Mouse (Mus musculus): ENCODE measurements at regions not wholly inside any gene's neighbourhood (a gene's known extent, or its start where the extent isn't known, plus 50 kb on each side); places are given as distances from the start of the nearest gene placed in this dataset.

DNA sequence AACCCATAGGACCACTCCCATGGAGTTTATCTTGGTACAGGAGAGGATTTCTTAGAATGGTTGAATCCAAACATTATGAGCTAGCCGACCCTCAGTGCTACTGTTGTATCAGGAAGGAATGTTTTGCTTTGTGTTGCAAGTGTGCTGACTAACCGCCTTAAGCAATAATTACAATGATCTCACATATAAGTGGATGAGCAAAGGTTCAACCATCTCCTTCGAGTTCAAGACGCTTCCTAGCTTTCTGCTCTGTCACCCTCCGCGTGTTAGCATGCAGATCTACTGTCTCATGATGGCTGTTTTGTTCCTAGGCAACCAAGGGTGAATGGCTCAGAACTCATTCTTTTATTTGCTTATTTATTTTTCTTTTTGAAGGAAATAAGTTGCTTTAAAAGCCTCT is 84.7 kb downstream of the Klf5 start:
- TF ChIP-seq CTCF (IDR thresholded peaks at IDR 0.05; ENCODE audit: extremely low read depth, insufficient read depth, low read length), result no peak
- TF ChIP-seq POLR2A (IDR thresholded peaks at IDR 0.05; ENCODE audit: extremely low read depth, insufficient read depth, low read length), result no peak
